7 mouse cellular contexts compared by ENCODE assay signal in genomic region chr19:6452030-6452494, GRCm38 (mm10). TPM values are rescaled to one million over a fixed set of nuclear protein-coding genes. Genes with fewer than 3 reads are reported as not detected.
DNase-seq lines count a peak whose midpoint lies in the region; ATAC-seq and TF ChIP-seq lines count a peak whose summit lies in the region.

No protein-coding gene starts in this region.

- peaks cover 4% of the 10 kb centered on the region for H3K27me3 ChIP-seq in intestine, embryonic 15.5 days (replicated peaks)

- H3K36me3 ChIP-seq in intestine, embryonic 15.5 days, result no peaks in the 10 kb centered on the region

- H3K4me1 ChIP-seq in cortical plate, adult 2 months (ENCODE audit: control insufficient read depth, insufficient read depth, low read length), result peaks cover 5% of the 10 kb centered on the region; the same call in 1 of the 2 replicates
- peaks cover 5% of the 10 kb centered on the region; the same call in 1 of the 2 replicates for H3K4me1 ChIP-seq in intestine, embryonic 15.5 days (replicated peaks)

- H3K9ac ChIP-seq in intestine, embryonic 15.5 days, result no peak overlapping the region

- ATAC-seq in activated CD4-positive, CD25-positive, alpha-beta regulatory T cell, adult 4 months, result peak; percentile 57
- peak; percentile 89 for ATAC-seq in intestine, embryonic 15.5 days

- 24% methylated on average over 6 of the region's 6 CpGs for WGBS in intestine, embryonic 15.5 days

- no peak overlapping the region for H3K4me3 ChIP-seq in cortical plate, adult 2 months (ENCODE audit: insufficient read depth, low read length)
- no peak overlapping the region for H3K4me3 ChIP-seq in intestine, embryonic 15.5 days (replicated peaks)

- DNase-seq in gastrocnemius, postnatal 25 days, result peak; percentile 88
- DNase-seq in left cerebral cortex, postnatal 14 days (ENCODE audit: low spot score in 2 of 2), result peak; percentile 83 to 95
- peak; percentile 82 for DNase-seq in mesoderm, embryonic 11.5 days (ENCODE audit: low read depth, low spot score)
- peak; percentile 73 for DNase-seq in right cerebral cortex, postnatal 25 days

- H3K4me2 ChIP-seq in intestine, embryonic 15.5 days (replicated peaks), result no peak overlapping the region

- intact Hi-C loops in left cerebral cortex, postnatal 14 days (cut with DNase I), result loop anchor here (5.0 kb wide), 1 partner anchor 35 kb away; the partner anchor contains the start of gene Nrxn2

- H3K27ac ChIP-seq in cortical plate, adult 2 months (ENCODE audit: insufficient read depth, low read length), result peak overlapping the region; percentile 77; the same call in 1 of the 2 replicates
- H3K27ac ChIP-seq in intestine, embryonic 15.5 days, result no peak overlapping the region

- TF ChIP-seq CTCF in cortical plate, adult 2 months (IDR thresholded peaks at IDR 0.05; ENCODE audit: extremely low read depth, insufficient read depth, low read length), result peak; percentile 74

- TF ChIP-seq POLR2A in cortical plate, adult 2 months (IDR thresholded peaks at IDR 0.05; ENCODE audit: extremely low read depth, insufficient read depth, low read length), result no peak

- H3K9me3 ChIP-seq in intestine, embryonic 15.5 days, result no peaks in the 10 kb centered on the region

RNA-seq across cellular contexts. Expression of gene Nrxn2, which starts 33.5 kb away (rescaled TPM):
- under 1 TPM in 1 of 2 experiments, not detected in 1; 0.16 TPM for polyA plus RNA-seq in activated CD4-positive, CD25-positive, alpha-beta regulatory T cell, adult 4 months (2017; shearing (Covaris generic))
- polyA plus RNA-seq in cortical plate, adult 2 months (2012; rRNA removed), result 279 and 288 TPM in 2 replicates
- total RNA-seq in gastrocnemius, postnatal 25 days (2021), result 1 to 10 TPM in 1 of 2 experiments, under 1 TPM in 1; 0.91 to 1.4 TPM
- 1.1 and 2.0 TPM in 2 replicates for polyA plus RNA-seq in intestine, embryonic 15.5 days (2015; fragmentation: Nextera tagmentation; extraction: Ambion mirVana)
- total RNA-seq in left cerebral cortex, postnatal 14 days (2021), result 100 to 1,000 TPM; 700 to 756 TPM

RNA-seq across cellular contexts. Expression of gene Rasgrp2, which starts 52.9 kb away (rescaled TPM):
- 100 to 1,000 TPM; 128 to 133 TPM for polyA plus RNA-seq in activated CD4-positive, CD25-positive, alpha-beta regulatory T cell, adult 4 months (2017; shearing (Covaris generic))
- 52.5 and 78.6 TPM in 2 replicates for polyA plus RNA-seq in cortical plate, adult 2 months (2012; rRNA removed)
- total RNA-seq in gastrocnemius, postnatal 25 days (2021), result 10 to 100 TPM; 16.2 to 16.4 TPM
- polyA plus RNA-seq in intestine, embryonic 15.5 days (2015; fragmentation: Nextera tagmentation; extraction: Ambion mirVana), result 36.9 and 48.6 TPM in 2 replicates
- 10 to 100 TPM; 83.3 to 87.2 TPM for total RNA-seq in left cerebral cortex, postnatal 14 days (2021)

Comparison
In these comparisons a context has a peak if more than half of its experiments do, and no peak if none do; other contexts are left out.
1. RNA of gene Nrxn2, which starts 33.5 kb away (polyA plus RNA-seq): 279 to 288 TPM in cortical plate, adult 2 months; 1.1 to 2.0 TPM in intestine, embryonic 15.5 days and 0.16 TPM in activated CD4-positive, CD25-positive, alpha-beta regulatory T cell, adult 4 months; every median in the first group is over 10 times any median in the second.
2. Peak in every context shown above with its lines, with median percentiles within 50 percentile points of each other: DNase-seq.